Mouse (Mus musculus) heart, embryonic 14.5 days (tissue): ENCODE data around the gene Fer. TPM values are rescaled to one million over a fixed set of nuclear protein-coding genes. Genes with fewer than 3 reads are reported as not detected.

Experiments
- ATAC-seq: fragments of 200-750 bp; cut with Nextera tagmentation; 2 replicates; pipeline ENCODE4 v1.8.0; 2017; ENCODE audit warnings: low read depth, moderate TSS enrichment; ENCODE audit not compliant: insufficient number of reproducible peaks, insufficient read depth, low FRiP score
- H3K27ac ChIP-seq, 2 experiments: fragments of 200-500 bp in 1 of 2; fragments of 300-500 bp in 1 of 2; sonication (generic) in 1 of 2; replicated peaks in 1 of 2; 2 replicates each; pipeline ENCODE4 v1.5.1; 2012 to 2014; ENCODE audit warnings: low read depth in 2 of 2, low read length in 2 of 2, control low read depth in 1 of 2, mild to moderate bottlenecking in 1 of 2, mixed read lengths in 1 of 2; ENCODE audit not compliant: control insufficient read depth in 1 of 2, insufficient read depth in 1 of 2
- H3K27me3 ChIP-seq: fragments of 300-500 bp; sonication (generic); 2 replicates; pipeline ENCODE4 v1.6.1; 2014; ENCODE audit warnings: mild to moderate bottlenecking, low read length, control low read depth; ENCODE audit not compliant: control insufficient read depth, insufficient read depth
- H3K36me3 ChIP-seq: fragments of 300-500 bp; sonication (generic); 2 replicates; pipeline ENCODE4 v1.6.1; 2014; ENCODE audit warnings: mild to moderate bottlenecking, control low read depth, low read length, mixed read lengths; ENCODE audit not compliant: control insufficient read depth, insufficient read depth
- H3K4me1 ChIP-seq, 2 experiments: fragments of 200-500 bp in 1 of 2; fragments of 300-500 bp in 1 of 2; sonication (generic) in 1 of 2; 2 replicates each; pipeline ENCODE4 v1.6.1; 2012 to 2014; ENCODE audit warnings: low read length in 2 of 2, control low read depth in 1 of 2, mixed read lengths in 1 of 2; ENCODE audit not compliant: control insufficient read depth in 2 of 2, insufficient read depth in 2 of 2
- H3K4me2 ChIP-seq: fragments of 300-500 bp; sonication (generic); 2 replicates; pipeline ENCODE4 v1.6.1; 2014; ENCODE audit warnings: mild to moderate bottlenecking, low read length
- H3K4me3 ChIP-seq, 2 experiments: fragments of 200-500 bp in 1 of 2; fragments of 300-500 bp in 1 of 2; sonication (generic) in 1 of 2; 2 replicates each; pipeline ENCODE4 v1.5.1; 2012 to 2014; ENCODE audit warnings: low read length in 2 of 2, mild to moderate bottlenecking in 2 of 2, control low read depth in 1 of 2, low read depth in 1 of 2, moderate library complexity in 1 of 2; ENCODE audit not compliant: control insufficient read depth in 1 of 2, insufficient read depth in 1 of 2
- H3K9ac ChIP-seq: fragments of 300-500 bp; sonication (generic); 2 replicates; pipeline ENCODE4 v1.6.1; 2014; ENCODE audit warnings: mild to moderate bottlenecking, low read length
- H3K9me3 ChIP-seq: fragments of 300-500 bp; sonication (generic); 2 replicates; pipeline ENCODE4 v1.6.1; 2016; ENCODE audit warnings: low read length, control low read depth; ENCODE audit not compliant: control insufficient read depth
- WGBS: fragments of 180-500 bp; shearing (Covaris S2); extraction: QIAGEN DNeasy Blood & Tissue Kit; methylation state at CpG from one replicate; pipeline ENCODE4 v1.1.7; 2014; 5-methylcytosine and 5-hydroxymethylcytosine counted together
- polyA plus RNA-seq: library from polyadenylated mRNA; unstranded; fragments of >200 nt; fragmentation: Nextera tagmentation; extraction: Ambion mirVana; gene quantifications from 2 replicates; pipeline ENCODE4 v1.2.1, GENCODE M21; 2014

Gene Fer
- polyA plus RNA-seq, 1 experiment from 2014 or later: 26.0 TPM

GRCm38 (mm10) chr17:63974253-63974652 is 111.4 kb downstream of the Fer start:
- Histone ChIP-seq H3K9ac (no peak overlapping the region), H3K36me3 (peaks cover 6% of the 10 kb centered on the region), H3K27me3 (no peaks in the 10 kb centered on the region), H3K4me1 (peaks cover 11 to 22% of the 10 kb centered on the region in 2 experiments), H3K4me3 (no peak overlapping the region), H3K27ac (no peak overlapping the region), H3K9me3 (no peaks in the 10 kb centered on the region), H3K4me2 (no peak overlapping the region)
- no peak for ATAC-seq
- WGBS: 82% methylated on average over 5 of the region's 5 CpGs

- Histone ChIP-seq H3K4me1 (no peaks in the 10 kb centered on the region), H3K4me3 (no peak overlapping the region), H3K27ac (no peak overlapping the region), H3K9ac (no peak overlapping the region), H3K36me3 (peaks cover 14% of the 10 kb centered on the region), H3K4me2 (no peak overlapping the region), H3K9me3 (no peaks in the 10 kb centered on the region), H3K27me3 (no peaks in the 10 kb centered on the region)
- WGBS: 80% methylated on average over 4 of the region's 4 CpGs
- ATAC-seq: no peak
These were observed 116.1 kb downstream of the Fer start for GRCm38 (mm10) chr17:63978794-63979571.

- Histone ChIP-seq H3K4me3 (no peak overlapping the region), H3K4me2 (no peak overlapping the region), H3K27ac (no peak overlapping the region), H3K4me1 (no peaks in the 10 kb centered on the region), H3K9ac (no peak overlapping the region), H3K27me3 (no peaks in the 10 kb centered on the region), H3K36me3 (0 out of 2 replicates have a peak, but pooled peaks cover 7% of the 10 kb centered on the region), H3K9me3 (no peaks in the 10 kb centered on the region)
- ATAC-seq: no peak
- 68% methylated on average over 3 of the region's 3 CpGs for WGBS
These were observed 117.3 kb downstream of the Fer start for GRCm38 (mm10) chr17:63980167-63980566.

- ATAC-seq: no peak
- Histone ChIP-seq H3K27me3 (no peaks in the 10 kb centered on the region), H3K4me1 (no peaks in the 10 kb centered on the region), H3K4me2 (no peak overlapping the region), H3K36me3 (0 out of 2 replicates have a peak, but pooled peaks cover 7% of the 10 kb centered on the region), H3K27ac (no peak overlapping the region), H3K9me3 (no peaks in the 10 kb centered on the region), H3K4me3 (no peak overlapping the region), H3K9ac (no peak overlapping the region)
- 76% methylated on average over 2 of the region's 2 CpGs for WGBS
These were observed 125.8 kb downstream of the Fer start for GRCm38 (mm10) chr17:63988710-63989109.

- H3K4me2 ChIP-seq: no peak overlapping the region
- H3K4me3 ChIP-seq: no peak overlapping the region
- 87% methylated on average over 3 of the region's 3 CpGs for WGBS
- no peaks in the 10 kb centered on the region; a peak in 1 of 4 replicates for H3K4me1 ChIP-seq
- no peak overlapping the region for H3K27ac ChIP-seq
- no peak overlapping the region for H3K9ac ChIP-seq
- 0 out of 2 replicates have a peak, but pooled peaks cover 9% of the 10 kb centered on the region for H3K36me3 ChIP-seq
- ATAC-seq: no peak
- H3K9me3 ChIP-seq: no peaks in the 10 kb centered on the region
- H3K27me3 ChIP-seq: no peaks in the 10 kb centered on the region
These were observed 128.3 kb downstream of the Fer start for GRCm38 (mm10) chr17:63991160-63991559.

- Histone ChIP-seq H3K27ac (no peak overlapping the region), H3K9me3 (no peaks in the 10 kb centered on the region), H3K27me3 (no peaks in the 10 kb centered on the region), H3K36me3 (0 out of 2 replicates have a peak, but pooled peaks cover 9% of the 10 kb centered on the region), H3K9ac (no peak overlapping the region), H3K4me1 (no peaks in the 10 kb centered on the region; a peak in 1 of 4 replicates), H3K4me2 (no peak overlapping the region), H3K4me3 (no peak overlapping the region)
- 96% methylated on average over 1 of the region's 1 CpGs for WGBS
- no peak for ATAC-seq
These were observed 133.1 kb downstream of the Fer start for GRCm38 (mm10) chr17:63995921-63996320.

- WGBS: 66% methylated on average over 6 of the region's 6 CpGs
- Histone ChIP-seq H3K9ac (no peak overlapping the region), H3K9me3 (no peaks in the 10 kb centered on the region), H3K4me1 (no peaks in the 10 kb centered on the region; a peak in 1 of 4 replicates), H3K27ac (no peak overlapping the region), H3K4me2 (no peak overlapping the region), H3K36me3 (0 out of 2 replicates have a peak, but pooled peaks cover 3% of the 10 kb centered on the region), H3K27me3 (no peaks in the 10 kb centered on the region), H3K4me3 (no peak overlapping the region)
- no peak for ATAC-seq
These were observed 134.8 kb downstream of the Fer start for GRCm38 (mm10) chr17:63997643-63998042.
